Mouse (Mus musculus) MEL (cell line): ENCODE data around the gene Runx1.

Experiments used
- E2F4 ChIP-seq: IDR thresholded peaks from 2 replicates; pipeline ENCODE4 v1.6.1; 2011; ENCODE audit warnings: low read depth, low read length, improper control_type of control experiment, borderline replicate concordance
- ETS1 ChIP-seq: IDR thresholded peaks from 2 replicates; pipeline ENCODE4 v1.6.1; 2012; ENCODE audit warnings: low read depth, mild to moderate bottlenecking, inconsistent platforms, low read length, improper control_type of control experiment, moderate library complexity
- GABPA ChIP-seq: IDR thresholded peaks from 2 replicates; pipeline ENCODE4 v1.6.1; 2012; ENCODE audit warnings: low read depth, mild to moderate bottlenecking, inconsistent platforms, low read length, improper control_type of control experiment, moderate library complexity
- HCFC1 ChIP-seq: IDR thresholded peaks from 2 replicates; pipeline ENCODE4 v1.6.1; 2012; ENCODE audit warnings: low read depth, mild to moderate bottlenecking, inconsistent platforms, low read length, improper control_type of control experiment, moderate library complexity
- KAT2A ChIP-seq: conservative IDR thresholded peaks from 2 replicates; pipeline ENCODE4 v1.6.1; 2012; ENCODE audit warnings: low read depth, low read length, improper control_type of control experiment, inconsistent platforms
- MAX ChIP-seq: IDR thresholded peaks from 2 replicates; pipeline ENCODE4 v1.6.1; 2011; ENCODE audit warnings: low read length, improper control_type of control experiment
- MAZ ChIP-seq: IDR thresholded peaks from 2 replicates; pipeline ENCODE4 v1.6.1; 2012; ENCODE audit warnings: low read depth, mild to moderate bottlenecking, inconsistent platforms, low read length, improper control_type of control experiment
- MYB ChIP-seq: IDR thresholded peaks from 2 replicates; pipeline ENCODE4 v1.6.1; 2011; ENCODE audit warnings: mild to moderate bottlenecking, low read depth, low read length, improper control_type of control experiment
- POLR2A ChIP-seq, 2 experiments: IDR thresholded peaks; 2 replicates each; pipeline ENCODE4 v1.6.1; 2011 to 2012; ENCODE audit warnings: low read length in 2 of 2, mild to moderate bottlenecking in 2 of 2, control low read depth in 1 of 2, improper control_type of control experiment in 1 of 2, low read depth in 1 of 2, moderate library complexity in 1 of 2; ENCODE audit not compliant: control insufficient read depth in 1 of 2, insufficient read depth in 1 of 2, poor library complexity in 1 of 2
- POLR2AphosphoS2 ChIP-seq: IDR thresholded peaks from 2 replicates; pipeline ENCODE4 v1.6.1; 2011; ENCODE audit warnings: low read length, improper control_type of control experiment

- no peak for TF ChIP-seq GABPA
- TF ChIP-seq KAT2A = no peak
- no peak for TF ChIP-seq E2F4
- no peak for TF ChIP-seq POLR2AphosphoS2
- TF ChIP-seq HCFC1 = no peak
- no peak for TF ChIP-seq POLR2A (IDR thresholded peaks at IDR 0.05; ENCODE audit: control insufficient read depth in 1 of 2, insufficient read depth in 1 of 2, low read depth in 1 of 2, low read length in 2 of 2, poor library complexity in 1 of 2)
- no peak for TF ChIP-seq MAX
- no peak for TF ChIP-seq ETS1
- no peak for TF ChIP-seq MAZ
- no peak for TF ChIP-seq MYB
Observed at GRCm38 (mm10) chr16:92779896-92780435, 46.0 kb downstream of the Runx1 start.
